Mouse (Mus musculus) megakaryocyte, embryonic 14.5 days (primary cell): ENCODE results near the gene Jak2.

Experiments used
- FLI1 ChIP-seq: IDR thresholded peaks from 2 replicates; pipeline ENCODE4 v1.6.1; 2012; ENCODE audit warnings: low read length, inconsistent platforms, mixed read lengths
- GATA1 ChIP-seq: IDR thresholded peaks from 3 replicates; pipeline ENCODE4 v1.6.1; 2012; ENCODE audit warnings: mixed read lengths, low read length, inconsistent platforms, borderline replicate concordance

DNA sequence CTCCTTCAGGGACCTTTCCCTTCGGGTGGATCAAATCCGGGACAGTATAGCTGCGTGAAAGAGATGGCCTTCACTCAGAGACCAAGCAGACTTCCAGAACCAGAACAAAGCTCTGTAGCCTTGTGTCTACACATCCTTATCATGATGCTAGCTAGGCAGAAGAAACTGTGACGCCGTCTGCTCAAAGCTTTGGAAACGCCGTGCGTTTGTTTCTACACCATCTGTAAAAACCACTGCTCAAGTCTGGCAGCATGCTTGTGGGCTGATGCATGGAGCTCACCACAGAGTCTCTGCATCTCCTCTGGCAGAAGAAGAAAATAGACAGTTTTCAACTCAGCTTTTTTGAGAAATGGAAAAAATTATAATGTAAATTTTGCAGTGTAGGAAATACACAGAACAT, 60.2 kb downstream of the Jak2 start:
- TF ChIP-seq GATA1 (no peak), FLI1 (no peak)
